Mouse (Mus musculus) splenic B cell, adult 2 months (primary cell): ENCODE results near the gene Cdkal1.

ENCODE experiments used
- DNase-seq: peaks from one replicate; pipeline ENCODE4 v3.0.0-alpha.2; 2011; ENCODE audit warnings: low read depth, low spot score
- H3K27me3 ChIP-seq: 2 replicates; pipeline ENCODE4 v1.6.1; 2012; ENCODE audit warnings: mild to moderate bottlenecking, low read length, moderate library complexity, mixed read lengths; ENCODE audit not compliant: control insufficient read depth, poor library complexity, insufficient read depth, severe bottlenecking
- H3K36me3 ChIP-seq: 2 replicates; pipeline ENCODE4 v1.6.1; 2012; ENCODE audit warnings: mild to moderate bottlenecking, low read length, moderate library complexity, mixed read lengths; ENCODE audit not compliant: control insufficient read depth, poor library complexity, insufficient read depth, severe bottlenecking

The Cdkal1 gene

DNA sequence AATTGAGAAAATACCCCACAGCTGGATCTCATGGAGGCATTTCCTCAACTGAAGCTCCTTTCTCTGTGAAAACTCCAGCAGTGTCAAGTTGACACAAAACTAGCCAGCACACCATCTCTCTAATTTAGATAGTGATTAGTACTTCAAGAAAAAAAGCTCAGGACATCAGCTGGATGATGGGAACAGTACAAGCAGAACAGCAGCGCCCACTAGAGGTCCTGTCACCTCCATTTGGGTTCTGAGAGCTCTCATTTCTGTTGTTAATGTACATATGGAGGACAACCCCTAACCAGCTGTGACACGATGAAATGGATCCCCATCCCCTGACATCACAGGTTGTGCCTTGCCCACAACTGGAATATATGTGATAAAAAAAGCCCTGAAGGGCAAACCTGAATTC, 354.3 kb downstream of the Cdkal1 start:
- DNase-seq = peak; percentile 17
- no peaks in the 10 kb centered on the region for H3K27me3 ChIP-seq
- no peaks in the 10 kb centered on the region for H3K36me3 ChIP-seq

DNA sequence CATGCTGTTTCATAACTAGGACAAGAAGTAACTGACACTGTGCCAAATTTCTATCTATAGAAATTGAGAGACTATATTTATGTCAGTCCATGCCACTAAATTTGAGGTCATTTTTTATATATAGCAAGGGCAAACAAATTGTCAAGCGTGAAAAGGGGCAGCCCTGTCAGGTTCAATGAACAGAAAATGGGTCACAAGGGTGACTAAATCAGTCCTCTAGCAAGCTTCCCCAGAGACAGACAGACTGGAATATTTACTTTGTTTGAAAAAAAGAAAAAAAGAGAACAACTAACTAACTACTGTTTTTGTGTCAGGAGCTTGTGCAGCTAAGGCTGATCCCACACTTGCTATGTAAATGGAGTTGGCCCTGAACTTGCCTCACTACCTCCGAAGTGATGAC, 355.7 kb downstream of the Cdkal1 start:
- peak; percentile 59 for DNase-seq
- Histone ChIP-seq H3K36me3 (no peaks in the 10 kb centered on the region), H3K27me3 (no peaks in the 10 kb centered on the region)

DNA sequence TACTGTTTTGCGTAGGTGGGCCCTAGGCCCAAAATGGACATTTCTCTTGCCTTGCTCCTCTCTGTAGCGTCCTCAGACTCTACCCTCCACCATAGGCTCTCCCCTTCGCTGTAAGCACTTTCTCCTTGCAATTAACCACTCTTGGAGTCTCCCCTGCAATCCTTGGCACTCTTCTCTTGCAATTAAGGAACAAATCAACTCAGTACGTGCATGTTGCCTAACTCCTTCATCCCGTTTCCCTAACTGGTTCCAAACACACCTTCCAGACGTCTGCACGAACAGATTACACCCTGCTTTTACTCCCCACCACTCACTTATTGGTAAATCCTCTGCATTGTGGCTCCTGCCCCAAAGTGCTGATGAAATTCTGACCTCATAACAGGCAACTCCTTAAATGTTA, 358.2 kb downstream of the Cdkal1 start:
- Histone ChIP-seq H3K27me3 (no peaks in the 10 kb centered on the region), H3K36me3 (no peaks in the 10 kb centered on the region)
- no peak for DNase-seq

DNA sequence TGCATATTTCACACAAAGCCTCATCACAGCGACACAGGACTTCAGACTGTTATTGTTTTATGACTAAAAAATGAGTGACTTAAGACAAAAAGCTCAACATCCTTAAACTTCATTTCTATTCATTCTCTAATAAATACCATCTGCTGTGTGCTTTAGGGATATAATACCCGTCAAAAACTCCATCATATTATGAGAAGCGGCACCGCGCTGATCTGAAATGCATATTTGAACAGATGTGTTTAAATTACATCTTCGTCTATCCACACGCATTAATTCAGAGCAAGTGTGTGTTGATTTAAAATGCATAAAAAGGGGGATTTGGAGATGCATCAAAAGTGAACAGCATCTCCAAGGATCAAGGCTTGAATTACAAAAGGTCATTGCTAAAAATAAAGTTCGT, 365.1 kb downstream of the Cdkal1 start:
- DNase-seq = no peak
- no peaks in the 10 kb centered on the region for H3K27me3 ChIP-seq

DNA sequence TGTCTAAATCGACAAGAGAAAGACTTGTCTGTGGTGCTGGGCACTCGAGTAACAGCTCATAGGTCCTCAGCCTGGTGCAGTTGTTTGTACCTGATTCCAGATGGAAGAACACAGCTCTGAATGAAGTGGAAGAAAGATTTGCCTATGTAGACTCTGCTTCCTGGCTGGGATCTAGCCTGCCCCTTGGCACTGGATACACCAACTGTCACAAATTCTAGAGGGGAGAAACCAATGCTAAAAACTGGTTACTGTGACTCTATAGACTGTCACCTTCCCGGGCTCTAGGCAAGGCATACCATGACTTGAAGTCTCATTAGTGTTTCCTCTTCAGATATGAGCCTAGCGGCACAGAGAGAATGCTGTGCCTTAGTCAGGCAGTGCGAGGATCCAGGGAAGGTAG, 366.0 kb downstream of the Cdkal1 start:
- no peak for DNase-seq
- no peaks in the 10 kb centered on the region for H3K27me3 ChIP-seq

More for the DNA sequence above, 365.1 kb downstream of the Cdkal1 start:
- H3K36me3 ChIP-seq = no peaks in the 10 kb centered on the region

DNA sequence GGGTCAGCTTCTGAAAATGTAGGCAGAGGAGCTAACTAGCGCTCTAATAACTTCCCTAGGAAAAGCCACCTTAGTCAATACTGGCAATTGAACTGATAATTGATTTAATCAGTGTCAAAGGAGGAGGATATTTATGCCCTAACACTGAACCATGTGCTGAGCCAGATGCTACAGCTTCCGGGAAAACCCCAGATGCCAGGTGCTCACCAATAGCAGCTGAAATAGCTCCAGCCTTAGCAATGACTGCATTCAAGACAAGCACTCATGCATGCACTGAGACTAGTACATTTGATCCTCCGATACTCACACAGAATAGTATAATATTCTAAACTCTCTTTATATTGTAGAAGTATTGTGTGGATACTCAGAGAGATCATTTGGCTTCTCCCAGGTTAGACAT, 368.8 kb downstream of the Cdkal1 start:
- no peaks in the 10 kb centered on the region for H3K27me3 ChIP-seq
- H3K36me3 ChIP-seq = no peaks in the 10 kb centered on the region
- DNase-seq = peak; percentile 24

More for the DNA sequence above, 366.0 kb downstream of the Cdkal1 start:
- H3K36me3 ChIP-seq = no peaks in the 10 kb centered on the region

DNA sequence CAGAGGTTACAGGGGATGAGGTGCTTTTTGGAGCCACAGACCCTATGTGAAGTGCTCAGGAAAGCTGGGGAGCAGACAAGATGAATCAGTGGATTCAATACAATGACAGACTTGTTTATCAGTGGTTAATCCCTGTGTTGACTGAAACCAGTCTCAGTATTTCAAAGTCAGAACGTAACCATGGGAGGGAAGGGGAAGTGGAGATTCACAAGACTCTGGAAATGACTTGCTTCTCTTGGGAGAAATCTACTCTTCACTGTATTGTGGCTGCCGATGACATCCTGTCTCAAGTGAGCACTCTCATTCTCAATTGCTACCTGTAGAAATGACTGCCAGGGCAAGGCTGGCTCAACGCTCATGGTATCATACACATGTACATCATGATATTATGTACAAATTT, 371.5 kb downstream of the Cdkal1 start:
- DNase-seq = no peak
- Histone ChIP-seq H3K27me3 (no peaks in the 10 kb centered on the region), H3K36me3 (no peaks in the 10 kb centered on the region)

DNA sequence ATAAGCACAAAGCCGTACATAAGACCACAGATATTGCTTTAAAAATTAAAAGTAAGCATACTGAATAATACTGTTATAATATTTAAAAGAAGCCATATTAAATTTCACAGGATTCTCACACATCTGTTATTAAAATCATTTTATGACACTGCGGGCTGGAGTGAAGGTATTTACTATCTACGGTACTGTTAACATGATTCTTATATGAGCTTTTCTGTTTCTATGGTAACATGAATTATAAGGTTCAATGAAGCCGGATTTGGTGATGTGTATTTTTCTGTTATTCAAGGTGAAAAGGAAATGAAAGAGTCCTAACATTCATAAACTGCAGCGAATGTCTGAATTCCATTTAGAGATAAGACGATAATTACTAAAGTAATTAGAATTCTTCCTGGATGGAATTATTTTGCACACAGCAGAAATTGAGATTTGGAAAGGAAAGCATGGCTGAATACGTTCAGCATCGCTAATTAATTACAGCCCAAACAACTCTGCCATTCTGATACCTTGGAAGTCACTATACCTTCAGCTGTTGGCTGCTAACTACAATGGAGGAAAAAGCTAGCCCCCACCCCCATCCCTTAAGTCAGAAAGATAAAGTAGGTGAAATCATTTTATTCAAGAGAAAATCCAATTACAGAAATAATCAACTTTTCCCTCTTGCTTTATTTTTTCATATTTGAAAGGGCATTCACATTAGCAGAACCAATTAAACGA, 373.2 kb downstream of the Cdkal1 start:
- Histone ChIP-seq H3K27me3 (no peaks in the 10 kb centered on the region), H3K36me3 (no peaks in the 10 kb centered on the region)
- DNase-seq = no peak

DNA sequence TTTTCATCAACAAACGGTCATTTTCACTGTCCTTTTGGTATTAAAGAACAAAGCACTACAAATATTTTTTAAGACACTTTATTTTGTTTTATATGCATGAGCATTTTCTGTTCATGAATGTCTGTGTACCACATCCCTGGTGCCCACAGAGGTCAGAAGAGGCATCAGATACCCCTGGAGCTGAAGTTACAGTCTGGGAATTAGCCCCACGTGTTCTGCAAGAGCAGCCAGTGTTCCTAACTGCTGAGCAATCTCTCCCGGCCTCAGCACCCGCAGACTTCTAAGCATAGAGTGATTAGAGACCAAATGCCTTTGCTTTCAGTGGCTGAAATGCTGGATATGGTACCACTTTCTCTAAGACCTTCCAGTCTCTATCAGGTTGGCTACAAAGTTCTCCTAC, 379.1 kb downstream of the Cdkal1 start:
- no peaks in the 10 kb centered on the region for H3K36me3 ChIP-seq
- DNase-seq = no peak
- H3K27me3 ChIP-seq = no peaks in the 10 kb centered on the region

DNA sequence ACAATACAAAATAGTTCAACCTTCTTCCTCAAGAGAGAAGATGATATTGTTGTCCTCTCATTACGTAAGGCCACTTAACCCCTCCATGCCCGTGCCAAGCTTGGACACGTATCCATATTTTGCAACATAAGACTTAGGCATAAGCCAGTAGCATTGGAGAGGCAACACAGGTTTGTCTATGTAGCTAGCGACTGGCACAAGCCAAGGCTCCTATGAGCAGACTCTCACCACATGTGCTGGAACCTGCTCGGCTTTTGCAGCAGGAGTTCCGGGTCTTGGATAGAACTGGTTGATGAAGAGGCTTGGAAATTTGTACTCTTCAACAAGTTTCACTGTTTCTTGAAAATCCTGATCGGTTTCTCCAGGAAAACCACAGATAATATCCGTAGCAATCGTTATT, 381.2 kb downstream of the Cdkal1 start:
- DNase-seq = no peak
- Histone ChIP-seq H3K27me3 (no peaks in the 10 kb centered on the region), H3K36me3 (no peaks in the 10 kb centered on the region)

DNA sequence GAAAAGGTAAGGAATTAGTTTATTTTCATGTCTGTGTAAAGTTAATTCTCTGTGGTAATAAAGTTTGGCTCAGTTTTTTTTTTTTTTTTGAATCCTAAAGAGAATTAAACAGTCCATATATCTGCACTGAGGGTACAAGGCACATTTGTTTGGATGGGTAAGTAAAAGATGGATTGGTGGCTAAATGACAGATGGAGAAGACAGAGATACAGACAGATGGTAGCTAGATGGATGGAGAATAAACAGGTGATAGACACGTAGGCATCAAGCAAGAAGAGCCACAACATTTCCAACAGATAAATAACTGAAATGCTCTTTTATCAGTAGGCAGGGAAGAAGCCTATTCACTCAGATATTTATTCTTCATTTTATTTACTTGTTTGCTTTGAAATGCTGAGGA, 381.7 kb downstream of the Cdkal1 start:
- Histone ChIP-seq H3K36me3 (no peaks in the 10 kb centered on the region), H3K27me3 (no peaks in the 10 kb centered on the region)
- no peak for DNase-seq

DNA sequence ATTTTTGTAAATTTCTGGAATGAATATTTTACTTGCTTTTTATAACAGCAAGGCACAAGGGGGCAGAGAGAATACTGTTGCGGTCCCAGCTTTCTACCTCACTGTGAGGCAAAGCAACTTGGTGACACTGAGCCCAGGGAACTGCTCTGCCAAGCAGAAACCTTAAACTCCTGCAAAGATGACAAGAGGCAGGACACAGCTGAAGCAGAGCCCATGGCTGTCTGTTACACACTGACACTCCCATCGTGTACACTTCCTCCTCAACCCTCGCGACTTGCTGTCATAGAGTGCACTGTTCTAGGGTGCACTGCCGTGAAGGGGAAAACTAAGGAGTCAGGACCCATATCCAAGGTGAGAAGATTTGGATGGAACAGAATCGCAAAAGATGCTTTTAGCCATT, 393.2 kb downstream of the Cdkal1 start:
- no peak for DNase-seq
- no peaks in the 10 kb centered on the region for H3K36me3 ChIP-seq

DNA sequence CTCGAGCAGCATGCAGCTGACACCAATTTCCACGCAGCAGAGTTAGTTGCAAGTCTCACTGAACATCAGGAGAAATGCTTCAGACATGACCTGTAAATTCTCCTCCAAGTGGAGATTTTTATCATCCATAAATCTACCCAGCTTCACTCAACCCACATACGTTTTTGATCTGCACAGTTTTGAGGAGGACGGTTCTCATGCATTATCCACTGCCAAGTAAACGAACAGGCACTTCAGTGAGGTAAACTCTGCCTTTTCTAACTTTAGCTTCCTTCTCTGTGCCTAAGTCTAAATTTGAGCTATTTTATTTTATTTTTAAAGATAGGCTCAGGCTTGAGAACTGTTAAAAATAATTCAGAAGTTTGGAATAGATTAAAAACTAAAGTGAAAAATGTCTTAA, 394.7 kb downstream of the Cdkal1 start:
- Histone ChIP-seq H3K36me3 (no peaks in the 10 kb centered on the region), H3K27me3 (no peaks in the 10 kb centered on the region)
- DNase-seq = no peak

More for the DNA sequence above, 393.2 kb downstream of the Cdkal1 start:
- no peaks in the 10 kb centered on the region for H3K27me3 ChIP-seq

DNA sequence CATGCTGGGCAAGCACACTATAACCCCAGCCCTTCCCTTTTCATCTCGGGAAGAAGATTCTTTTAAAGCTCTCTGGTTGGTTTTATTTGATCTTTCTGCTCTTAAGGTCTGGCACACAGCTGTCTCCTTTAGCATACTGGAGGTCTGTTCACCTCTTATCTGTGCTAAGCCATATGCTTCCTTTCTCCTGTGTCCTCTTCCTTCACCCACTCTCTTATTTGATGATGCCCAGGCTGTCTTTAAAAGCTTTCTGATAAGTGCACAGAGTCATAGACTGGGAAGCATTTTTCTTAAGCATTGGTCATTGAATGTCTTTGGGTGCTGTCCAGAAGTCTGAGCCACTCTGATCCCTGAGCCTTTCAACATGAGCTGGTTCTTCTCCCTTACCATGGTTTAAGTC, 397.1 kb downstream of the Cdkal1 start:
- no peak for DNase-seq
- H3K36me3 ChIP-seq = no peaks in the 10 kb centered on the region
- no peaks in the 10 kb centered on the region for H3K27me3 ChIP-seq

DNA sequence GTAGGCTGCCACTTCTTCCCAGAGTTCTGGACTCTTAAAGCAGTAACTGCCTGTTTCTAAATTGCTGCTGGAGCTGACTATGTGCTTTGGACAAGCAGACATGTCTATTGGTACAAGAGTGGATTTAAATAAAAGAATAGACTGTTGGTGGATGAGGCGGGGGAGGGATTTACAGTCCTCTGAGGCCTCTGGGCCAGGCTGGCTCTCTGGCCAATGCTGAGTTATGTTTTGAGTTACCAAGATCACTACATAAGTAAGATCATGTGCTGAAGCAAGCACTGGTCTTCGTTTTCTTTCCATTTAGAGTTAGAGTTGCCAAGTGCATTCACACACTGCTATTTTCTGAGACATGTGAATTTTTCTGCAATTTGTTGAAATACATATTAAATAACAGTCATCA, 418.4 kb downstream of the Cdkal1 start:
- no peaks in the 10 kb centered on the region for H3K36me3 ChIP-seq

DNA sequence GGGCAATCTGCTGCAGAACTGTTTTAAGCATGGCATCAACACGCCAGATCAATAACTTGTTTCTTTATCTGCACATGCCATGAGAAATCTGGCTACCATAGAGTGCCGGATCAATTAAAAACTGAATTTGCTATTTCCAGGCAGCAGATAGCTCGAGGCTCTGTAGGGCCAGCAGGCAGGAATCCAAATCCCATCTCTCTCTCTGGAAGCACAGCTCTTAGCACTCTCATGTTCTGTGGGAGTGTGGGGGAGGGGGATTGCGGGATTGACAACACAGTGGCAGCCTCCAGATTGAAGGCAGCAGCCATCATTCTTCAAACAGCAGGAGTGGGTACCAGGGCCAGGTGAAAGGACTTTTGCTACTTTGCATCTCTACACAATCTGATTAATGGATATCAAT, 420.7 kb downstream of the Cdkal1 start:
- DNase-seq = no peak
- Histone ChIP-seq H3K36me3 (no peaks in the 10 kb centered on the region), H3K27me3 (no peaks in the 10 kb centered on the region)

More for the DNA sequence above, 418.4 kb downstream of the Cdkal1 start:
- DNase-seq = no peak
- H3K27me3 ChIP-seq = no peaks in the 10 kb centered on the region
